Mouse (Mus musculus) frontal cortex, postnatal 36 days (tissue): ENCODE results near the gene Gcnt1.

ENCODE experiments used
- DNase-seq, 2 experiments: peaks; one replicate each; pipeline ENCODE4 v3.0.0; 2022; ENCODE audit warnings: low spot score in 2 of 2

The Gcnt1 gene

DNA sequence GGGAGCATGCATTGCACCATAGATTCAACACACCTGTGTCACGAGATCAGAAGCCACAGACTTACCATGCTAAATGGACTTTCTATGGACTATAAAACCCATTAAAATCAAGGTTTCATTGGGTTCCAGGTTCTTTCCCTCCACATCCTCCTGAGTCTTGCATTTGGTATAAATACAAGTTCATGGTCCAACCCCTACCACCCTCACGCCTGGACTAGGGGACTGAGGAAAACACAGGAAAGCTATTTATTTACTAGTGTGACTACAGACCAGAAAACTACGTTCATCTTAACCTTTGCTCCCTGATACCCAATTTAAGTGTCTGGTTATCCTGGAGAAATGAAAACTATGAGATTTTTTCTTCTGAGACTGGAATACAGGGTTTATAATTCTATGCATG lies at the start of gene Gcnt1:
TSS of gene Gcnt1 (minus strand) at position 144 of the 400 bp plus-strand sequence.
- DNase-seq = no peak

DNA sequence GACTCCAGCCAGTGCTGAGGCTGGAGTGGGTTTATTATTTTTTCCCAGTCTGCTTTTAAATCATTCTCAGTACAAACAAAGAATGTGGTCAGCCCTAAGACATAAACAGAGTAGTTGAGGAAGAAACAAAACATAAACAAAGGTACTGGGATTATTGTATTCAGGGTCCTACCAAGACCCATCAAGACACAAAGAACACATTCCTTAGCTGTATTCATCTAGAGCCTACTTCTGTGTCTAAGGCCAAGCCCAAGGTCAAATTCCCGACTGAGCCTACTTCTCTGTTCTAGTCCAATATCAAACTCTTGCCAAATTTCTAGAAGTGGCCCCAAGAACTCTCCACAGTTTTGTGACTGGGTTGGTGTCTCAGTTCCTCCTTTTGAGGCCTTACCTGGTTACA lies 45.2 kb upstream of the Gcnt1 start:
- no peak for DNase-seq

GRCm38 (mm10) chr19:17412915-17413459 lies 40.3 kb upstream of the Gcnt1 start:
- DNase-seq = no peak

- no peak for DNase-seq
Measured at GRCm38 (mm10) chr19:17410465-17411065, 37.9 kb upstream of the Gcnt1 start.

GRCm38 (mm10) chr19:17409351-17409750 lies 36.7 kb upstream of the Gcnt1 start:
- no peak for DNase-seq

DNA sequence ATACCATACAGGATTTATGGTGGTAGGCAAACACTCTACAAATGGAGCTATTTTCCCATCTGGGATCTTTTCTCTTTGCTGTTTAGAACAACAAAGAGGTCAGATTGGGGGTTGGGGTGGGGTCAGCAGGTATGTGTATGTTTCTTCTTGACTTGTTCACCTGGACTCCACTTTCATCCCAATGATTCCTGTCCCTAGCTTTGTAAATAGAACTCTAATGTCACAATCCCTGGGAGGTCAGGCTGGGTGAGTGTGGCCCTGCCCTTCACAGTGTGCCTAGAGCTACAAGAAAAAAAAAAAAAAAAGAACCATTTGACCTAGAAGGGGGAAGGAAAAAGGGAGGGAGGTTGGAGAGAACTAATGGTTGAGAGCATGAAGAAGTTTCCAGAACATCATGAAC lies 35.9 kb upstream of the Gcnt1 start:
- DNase-seq = no peak

DNA sequence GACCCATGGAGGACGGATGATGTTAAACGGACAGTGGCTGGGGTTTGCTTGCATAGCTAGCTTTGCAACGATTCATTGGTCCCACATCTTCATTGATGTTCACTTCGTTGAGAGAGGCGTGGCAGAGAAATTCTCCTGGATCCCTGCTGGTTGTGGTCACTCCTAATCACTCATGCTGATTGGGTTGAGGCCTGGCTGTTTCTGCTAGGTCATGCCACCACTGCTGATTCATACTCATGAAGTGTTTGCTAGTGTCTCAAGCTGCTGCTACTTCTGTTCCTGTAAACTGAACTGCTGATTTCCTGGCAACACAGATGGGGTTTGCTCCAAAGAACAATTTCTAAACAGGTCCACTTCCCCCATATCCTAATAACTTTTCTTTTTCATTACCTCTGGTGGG lies 34.2 kb upstream of the Gcnt1 start:
- DNase-seq = no peak

- no peak for DNase-seq
Measured at GRCm38 (mm10) chr19:17403175-17403574, 30.5 kb upstream of the Gcnt1 start.

DNA sequence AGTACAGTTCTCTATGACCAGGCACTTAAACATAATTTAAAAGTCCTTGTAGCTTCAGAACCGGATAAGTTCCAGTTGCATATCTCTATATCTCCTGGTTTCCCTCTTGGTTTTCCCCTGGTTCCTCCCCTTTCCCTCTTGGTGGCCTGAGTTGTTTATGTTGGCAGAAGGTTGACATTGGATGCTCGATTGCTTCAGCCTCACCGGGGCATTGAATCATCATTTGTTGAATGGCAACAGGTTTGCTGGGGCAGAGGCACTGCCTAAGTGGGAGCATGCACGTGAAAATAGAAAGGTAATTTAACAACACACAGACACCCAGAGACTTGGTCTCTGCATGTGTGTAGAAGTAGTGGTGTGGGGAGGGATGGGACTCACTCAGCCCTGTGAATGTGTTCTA lies 27.9 kb upstream of the Gcnt1 start:
- no peak for DNase-seq

- DNase-seq = no peak
Measured at GRCm38 (mm10) chr19:17399965-17400364, 27.3 kb upstream of the Gcnt1 start.

- DNase-seq = no peak
Measured at GRCm38 (mm10) chr19:17397922-17398321, 25.3 kb upstream of the Gcnt1 start.

DNA sequence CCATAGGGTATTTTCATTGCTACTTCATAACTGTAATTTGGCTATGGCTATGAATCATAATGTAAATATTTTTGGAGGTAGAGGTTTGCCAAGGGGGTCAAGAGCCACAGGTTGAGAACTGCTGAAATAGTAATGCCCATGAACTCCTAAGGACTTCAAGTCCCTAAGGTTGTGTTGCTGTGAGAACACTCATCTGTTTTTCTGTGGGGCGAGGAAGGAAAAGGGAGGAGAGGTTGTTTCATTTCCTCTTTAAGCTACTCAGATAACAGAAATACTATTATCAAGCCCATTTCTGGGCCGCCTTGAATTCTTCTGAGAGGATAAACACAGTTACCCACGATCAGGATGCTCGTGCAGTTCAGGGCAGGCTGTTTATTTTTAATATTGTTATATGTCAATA lies 24.2 kb upstream of the Gcnt1 start:
- no peak for DNase-seq

DNA sequence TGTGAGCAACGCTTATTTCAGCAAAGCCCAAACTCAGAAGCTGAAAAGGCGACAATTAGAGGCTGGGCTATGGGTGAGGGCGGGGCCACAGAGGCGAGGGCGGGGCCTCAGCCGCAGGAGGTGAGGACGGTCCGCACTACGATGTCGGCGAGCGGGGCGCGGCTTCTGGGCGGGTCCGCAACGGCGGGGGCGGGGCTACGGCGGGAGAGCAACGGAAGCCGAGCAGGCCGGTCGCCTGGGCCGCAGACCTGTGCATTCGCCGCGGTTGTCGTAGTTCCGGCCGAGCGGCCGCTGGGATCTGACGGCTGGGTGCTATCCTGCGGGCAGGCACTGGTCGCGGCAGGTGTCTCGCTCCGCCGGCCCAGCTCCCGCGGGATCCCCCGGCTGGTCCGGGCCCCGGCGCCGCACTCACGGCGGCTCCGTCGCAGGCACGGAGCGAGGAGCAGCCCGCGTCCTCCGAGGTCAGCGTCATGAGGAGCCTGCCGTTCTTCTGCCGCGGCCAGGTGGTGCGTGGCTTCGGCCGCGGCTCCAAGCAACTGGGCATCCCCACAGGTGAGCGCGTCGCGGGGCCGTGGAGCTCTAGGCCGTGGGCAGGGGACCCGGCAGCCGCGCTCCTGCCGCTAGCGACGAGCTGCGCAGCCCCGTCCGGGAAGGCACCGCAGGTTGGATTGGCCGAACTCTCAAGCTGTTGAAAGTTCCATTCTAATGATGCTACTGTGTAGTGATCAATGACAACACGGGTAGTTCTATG lies 21.4 kb upstream of the Gcnt1 start, which contains the start of gene Rfk:
TSS of gene Rfk (plus strand) at position 203 of the 751 bp plus-strand sequence.
- DNase-seq = peak; percentile 86 to 87

GRCm38 (mm10) chr19:17392866-17393265 lies 20.2 kb upstream of the Gcnt1 start:
- no peak for DNase-seq

GRCm38 (mm10) chr19:17388404-17388803 lies 15.8 kb upstream of the Gcnt1 start:
- DNase-seq = peak in 1 of 2 experiments; percentile 26

DNA sequence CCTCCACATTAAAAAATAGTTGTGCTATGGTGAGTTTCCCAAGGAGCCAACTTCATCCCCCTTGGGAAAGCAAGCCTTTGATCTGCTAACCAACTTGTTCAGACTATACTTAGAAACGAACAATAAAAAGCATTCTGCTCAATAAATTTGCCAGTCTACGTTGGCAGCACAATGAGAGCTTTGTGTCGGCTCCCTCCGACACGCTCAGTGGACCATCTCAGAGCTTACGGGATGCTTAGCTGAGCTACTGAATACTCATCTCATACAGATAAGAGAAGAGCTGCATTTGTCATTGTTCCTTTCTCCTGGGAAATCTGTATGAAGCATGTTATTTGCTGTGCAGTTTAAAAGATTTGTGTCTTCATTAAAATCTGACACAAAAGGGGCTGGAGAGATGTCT lies 13.8 kb upstream of the Gcnt1 start:
- no peak for DNase-seq

- no peak for DNase-seq
Measured at GRCm38 (mm10) chr19:17385426-17385825, 12.8 kb upstream of the Gcnt1 start.

GRCm38 (mm10) chr19:17385022-17385421 lies 12.4 kb upstream of the Gcnt1 start:
- DNase-seq = no peak

GRCm38 (mm10) chr19:17382807-17383397 lies 10.3 kb upstream of the Gcnt1 start:
- peak in 1 of 2 experiments; percentile 24 for DNase-seq

DNA sequence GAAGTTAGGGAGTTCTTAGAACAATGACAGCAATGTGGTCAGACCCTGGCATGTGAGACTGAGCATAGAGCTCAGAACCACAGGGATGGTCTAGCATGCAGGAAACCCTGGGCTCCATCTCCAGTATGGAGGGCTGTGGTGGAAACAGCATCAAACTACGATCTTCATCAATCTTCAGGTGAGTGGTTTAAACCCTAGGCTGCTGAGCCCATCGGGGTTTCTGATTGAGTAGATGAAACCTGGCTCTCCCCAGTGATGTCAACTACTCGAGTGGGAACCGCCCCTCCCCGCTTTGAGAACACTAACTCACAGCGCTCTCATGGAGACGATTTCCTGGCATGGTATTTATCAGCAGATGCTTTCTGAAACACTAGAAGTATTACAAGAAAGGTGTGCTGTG lies 7.9 kb upstream of the Gcnt1 start:
- no peak for DNase-seq

- DNase-seq = no peak
Measured at GRCm38 (mm10) chr19:17378845-17379244, 6.2 kb upstream of the Gcnt1 start.

- DNase-seq = no peak
Measured at GRCm38 (mm10) chr19:17369581-17369980, 3.1 kb downstream of the Gcnt1 start.

DNA sequence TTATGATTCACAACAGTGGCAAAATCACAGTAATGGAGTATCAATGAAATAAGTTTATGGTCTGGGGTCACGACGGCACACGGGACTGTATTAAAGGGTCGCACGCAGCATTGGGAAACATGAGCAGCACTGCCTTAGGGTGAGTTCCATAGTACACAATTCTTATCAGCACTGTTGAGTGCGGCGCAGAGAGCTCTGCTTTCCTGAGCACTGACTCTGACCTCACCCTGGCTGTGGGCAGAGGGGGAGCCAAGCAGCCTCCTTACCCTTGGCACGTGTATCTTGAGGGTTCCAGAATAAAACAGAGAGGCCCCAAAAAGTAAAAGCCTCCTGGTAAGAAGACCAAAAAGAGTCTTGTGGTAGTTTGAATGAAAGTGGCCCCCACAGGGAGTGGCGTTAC lies 4.1 kb downstream of the Gcnt1 start:
- DNase-seq = no peak
